In genomic region chr15:96834162-96834843, GRCm38 (mm10) we compare ENCODE assay signal across 15 mouse cellular contexts.
"Had no signal": no experiment of that assay in that cellular context is flagged by ENCODE, and none has a peak within 500 bp of the region (broad histone marks: within the 10 kb centered on the region; RNA-seq: fewer than 3 reads in every experiment).

No protein-coding gene starts in this region.

- H3K4me2 ChIP-seq: limb, embryonic 13.5 days; liver, embryonic 15.5 days; lung, embryonic 14.5 days; midbrain, embryonic 12.5 days; neural tube, embryonic 13.5 days had no signal

- H3K9ac ChIP-seq: limb, embryonic 13.5 days; liver, embryonic 15.5 days; lung, embryonic 14.5 days; midbrain, embryonic 12.5 days; neural tube, embryonic 13.5 days had no signal

- H3K27ac ChIP-seq: limb, embryonic 13.5 days; liver, embryonic 15.5 days; midbrain, embryonic 12.5 days; neural tube, embryonic 13.5 days had no signal

- ATAC-seq: inflammation-experienced regulatory T-cells, adult 6 months; midbrain, embryonic 16.5 days had no signal

- H3K4me1 ChIP-seq: liver, embryonic 15.5 days; midbrain, embryonic 12.5 days; neural tube, embryonic 13.5 days had no signal

- H3K36me3 ChIP-seq: limb, embryonic 13.5 days; liver, embryonic 15.5 days; midbrain, embryonic 12.5 days; neural tube, embryonic 13.5 days had no signal

- H3K9me3 ChIP-seq: limb, embryonic 13.5 days; liver, embryonic 15.5 days; midbrain, embryonic 12.5 days; neural tube, embryonic 13.5 days had no signal

- H3K4me3 ChIP-seq: limb, embryonic 13.5 days; liver, embryonic 15.5 days; midbrain, embryonic 12.5 days; neural tube, embryonic 13.5 days had no signal

- DNase-seq: kidney, adult 8-10 months; kidney, postnatal 25 days; layer of hippocampus, adult 9-11 months; left cerebral cortex, postnatal 4 days; lung, embryonic 14.5 days; lung, postnatal 10 days; retina, postnatal 1 day; right cerebral cortex, postnatal 4 days; thymus, postnatal 4 days had no signal

- H3K27me3 ChIP-seq: limb, embryonic 13.5 days; liver, embryonic 15.5 days; midbrain, embryonic 12.5 days; neural tube, embryonic 13.5 days had no signal
